In genomic region chr10:38961920-38962319, GRCm38 (mm10) we compare ENCODE assay signal across 22 mouse cellular contexts. TPM values are rescaled to one million over a fixed set of nuclear protein-coding genes. Genes with fewer than 3 reads are reported as not detected.
DNase-seq lines count a peak whose midpoint lies in the region; ATAC-seq and TF ChIP-seq lines count a peak whose summit lies in the region.
"Had no signal": no experiment of that assay in that cellular context is flagged by ENCODE, and none has a peak within 500 bp of the region (broad histone marks: within the 10 kb centered on the region; RNA-seq: fewer than 3 reads in every experiment).

No protein-coding gene starts in this region.

- intact Hi-C loops in gastrocnemius, adult 2 months (cut with DNase I), result no loop called here

- H3K36me3 ChIP-seq in heart, embryonic 10.5 days, result no peaks in the 10 kb centered on the region
- no peaks in the 10 kb centered on the region for H3K36me3 ChIP-seq in heart, postnatal 0 days (replicated peaks; ENCODE audit: control insufficient read depth, insufficient read depth, low read length)
- H3K36me3 ChIP-seq: embryonic facial prominence, embryonic 12.5 days; G1E had no signal

- no peak for TF ChIP-seq CTCF in gastrocnemius, adult 2 months (IDR thresholded peaks at IDR 0.05)
- no peak for TF ChIP-seq CTCF in heart, postnatal 0 days (IDR thresholded peaks at IDR 0.05; ENCODE audit: low read depth)

- no peaks in the 10 kb centered on the region for H3K9me3 ChIP-seq in heart, embryonic 10.5 days
- H3K9me3 ChIP-seq in heart, postnatal 0 days (replicated peaks; ENCODE audit: control insufficient read depth, low read length), result no peaks in the 10 kb centered on the region
- H3K9me3 ChIP-seq: embryonic facial prominence, embryonic 12.5 days; G1E had no signal

- no peak overlapping the region for H3K9ac ChIP-seq in heart, postnatal 0 days (replicated peaks; ENCODE audit: low read depth, low read length)
- H3K9ac ChIP-seq: embryonic facial prominence, embryonic 12.5 days; hindbrain, embryonic 14.5 days; lung, embryonic 14.5 days had no signal

- H3K27ac ChIP-seq in gastrocnemius, adult 2 months, result peak overlapping the region; percentile 51; the same call in 1 of the 2 replicates
- peak overlapping the region; percentile 83 for H3K27ac ChIP-seq in heart, embryonic 10.5 days
- peak overlapping the region; percentile 85 for H3K27ac ChIP-seq in heart, postnatal 0 days (ENCODE audit: low read depth)
- H3K27ac ChIP-seq: embryonic facial prominence, embryonic 12.5 days; hindbrain, embryonic 14.5 days had no signal

- H3K27me3 ChIP-seq in heart, embryonic 10.5 days (ENCODE audit: insufficient read depth, poor library complexity, severe bottlenecking), result no peaks in the 10 kb centered on the region
- H3K27me3 ChIP-seq in heart, postnatal 0 days (ENCODE audit: control insufficient read depth, insufficient read depth, low read length), result no peaks in the 10 kb centered on the region
- H3K27me3 ChIP-seq: embryonic facial prominence, embryonic 12.5 days had no signal

- peaks cover 37% of the 10 kb centered on the region for H3K4me1 ChIP-seq in heart, embryonic 10.5 days
- H3K4me1 ChIP-seq in heart, postnatal 0 days (ENCODE audit: control insufficient read depth, insufficient read depth), result peaks cover 22% of the 10 kb centered on the region

- peak; percentile 80 for ATAC-seq in heart, postnatal 0 days (ENCODE audit: insufficient read depth, low read depth)
- ATAC-seq in erythroblast, adult 5-6 weeks (replicated peaks; ENCODE audit: low FRiP score, poor library complexity, severe bottlenecking), result no peak
- ATAC-seq: activated CD4-positive, CD25-positive, alpha-beta regulatory T cell, adult 4 months; forebrain, embryonic 14.5 days had no signal

- peak; percentile 53; the same call in 1 of the 2 replicates for TF ChIP-seq EP300 in heart, postnatal 0 days (IDR thresholded peaks at IDR 0.05; ENCODE audit: low read depth)

- no peak overlapping the region for H3K4me3 ChIP-seq in gastrocnemius, adult 2 months
- no peak overlapping the region; the same call in 1 of the 2 replicates for H3K4me3 ChIP-seq in heart, embryonic 10.5 days
- no peak overlapping the region for H3K4me3 ChIP-seq in heart, postnatal 0 days (ENCODE audit: low read depth, low read length)
- H3K4me3 ChIP-seq: embryonic facial prominence, embryonic 12.5 days had no signal

- no peak overlapping the region for H3K4me2 ChIP-seq in heart, postnatal 0 days (ENCODE audit: low read depth, low read length)
- H3K4me2 ChIP-seq: embryonic facial prominence, embryonic 12.5 days; hindbrain, embryonic 14.5 days; liver, embryonic 11.5 days; lung, embryonic 14.5 days had no signal

- peak; percentile 17 for DNase-seq in gastrocnemius, adult 2 months
- DNase-seq in gastrocnemius, postnatal 4 days (ENCODE audit: low spot score in 2 of 2), result no peak
- DNase-seq in brain, adult 2 months (ENCODE audit: low read depth, low spot score), result peak; percentile 53
- peak; percentile 81 for DNase-seq in heart, embryonic 10.5 days (ENCODE audit: low spot score)
- DNase-seq in heart, postnatal 0 days (ENCODE audit: low spot score), result peak; percentile 91
- no peak for DNase-seq in thymus, postnatal 14 days
- no peak for DNase-seq in embryo, embryonic 9.5 days (ENCODE audit: extremely low spot score)
- DNase-seq: adrenal gland, postnatal 14 days; cerebellum, adult 2 months; kidney, adult 8-10 months; kidney, postnatal 14 days; lung, embryonic 14.5 days; retina, postnatal 1 day; thymus, postnatal 25 days had no signal

- 17% methylated on average over 2 of the region's 2 CpGs for WGBS in heart, embryonic 10.5 days
- WGBS in heart, postnatal 0 days, result 6% methylated on average over 2 of the region's 2 CpGs

RNA-seq across cellular contexts. Expression of gene Lama4, which starts 3.4 kb away (rescaled TPM):
- total RNA-seq in gastrocnemius, adult 2 months (2021), result 10 to 100 TPM; 13.3 to 22.3 TPM
- 100 to 1,000 TPM; 173 to 197 TPM for total RNA-seq in gastrocnemius, postnatal 4 days (2021)
- 60.0 and 129 TPM in 2 replicates for polyA plus RNA-seq in heart, embryonic 10.5 days (2016; fragmentation: Nextera tagmentation; extraction: Ambion mirVana)
- 120 and 124 TPM in 2 replicates for total RNA-seq in heart, postnatal 0 days (2014; rRNA removed; ENCODE audit: low replicate concordance)
- polyA plus RNA-seq in heart, postnatal 0 days (2015; fragmentation: Nextera tagmentation; extraction: Ambion mirVana), result 68.7 and 72.2 TPM in 2 replicates
- not detected in 2 replicates for total RNA-seq in erythroblast, adult 5-6 weeks (2015; ENCODE audit: low replicate concordance)
- total RNA-seq in erythroblast, adult 5-6 weeks (2017; ENCODE audit: low replicate concordance), result 0.60 TPM in 1 of 2 replicates, not detected in the other
- total RNA-seq: neutrophil, adult 5-6 weeks had no signal
- polyA plus RNA-seq: G1E had no signal

Comparison
In these comparisons a context has a peak if more than half of its experiments do, and no peak if none do; other contexts are left out.
1. DNase-seq: peak in gastrocnemius, adult 2 months (single experiment), brain, adult 2 months (single experiment), heart, embryonic 10.5 days (single experiment) and heart, postnatal 0 days (single experiment); none in gastrocnemius, postnatal 4 days (0 of 2), thymus, postnatal 14 days (single experiment) and embryo, embryonic 9.5 days (single experiment).
2. RNA of gene Lama4, which starts 3.4 kb away (total RNA-seq): 173 to 197 TPM in gastrocnemius, postnatal 4 days, 120 to 124 TPM in heart, postnatal 0 days and 13.3 to 22.3 TPM in gastrocnemius, adult 2 months; 0.60 TPM in erythroblast, adult 5-6 weeks; every median in the first group is over 4 times any median in the second.
3. Peak in every context shown above with its lines, with median percentiles within 50 percentile points of each other: H3K27ac ChIP-seq.